Mouse (Mus musculus): Measurements from ENCODE around the gene Sfxn3. TPM values are rescaled to one million over a fixed set of nuclear protein-coding genes. Genes with fewer than 3 reads are reported as not detected.

The Sfxn3 gene
- total and polyA plus RNA-seq, 2 experiments from 2014 or later: 50.7 to 106 TPM

DNA sequence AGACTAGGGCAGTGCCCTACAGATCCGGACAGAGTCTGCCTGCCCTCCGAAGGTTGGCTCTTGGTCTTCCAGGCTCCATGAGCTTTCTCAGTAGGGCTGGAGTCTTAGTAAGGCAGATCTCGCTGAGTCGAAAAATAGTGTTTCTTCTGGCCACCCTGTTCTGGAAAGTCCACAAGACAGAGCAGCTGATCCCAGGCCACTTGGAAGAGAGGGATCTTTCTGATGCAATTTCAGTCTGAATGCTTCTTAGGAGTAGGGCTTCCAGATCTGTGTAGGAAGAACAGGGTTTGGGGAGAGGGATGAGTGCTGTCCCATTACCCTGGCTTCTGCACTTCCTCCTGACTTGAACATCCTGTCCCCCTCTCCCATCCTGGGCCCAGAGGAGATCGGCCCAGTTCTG, 1.7 kb upstream of the Sfxn3 start, which contains the start of gene Pdzd7:
Pdzd7 (minus strand) TSS at position 67 of the 400 bp plus-strand sequence.
- peaks cover 15% of the 10 kb centered on the region for H3K4me1 ChIP-seq (ENCODE audit: insufficient read depth)
- peak within 1 kb of the TSS; percentile 61 for H3K9ac ChIP-seq
- H3K36me3 ChIP-seq (ENCODE audit: insufficient read depth): peaks cover 3% of the 10 kb centered on the region
- TF ChIP-seq CTCF (IDR thresholded peaks at IDR 0.05; ENCODE audit: low read depth): no peak
- H3K9me3 ChIP-seq (ENCODE audit: low read length): no peaks in the 10 kb centered on the region
- ATAC-seq (no peak), DNase-seq (no peak)
- H3K4me2 ChIP-seq (ENCODE audit: low read depth): peak within 1 kb of the TSS; percentile 85
- no peaks in the 10 kb centered on the region for H3K27me3 ChIP-seq (ENCODE audit: insufficient read depth, low read length)
- H3K4me3 ChIP-seq (ENCODE audit: low read depth, low read length): peak within 1 kb of the TSS; percentile 67
- H3K27ac ChIP-seq (ENCODE audit: low read depth, low read length): peak within 1 kb of the TSS; percentile 96
- WGBS: 85% methylated on average over 5 of the region's 5 CpGs

DNA sequence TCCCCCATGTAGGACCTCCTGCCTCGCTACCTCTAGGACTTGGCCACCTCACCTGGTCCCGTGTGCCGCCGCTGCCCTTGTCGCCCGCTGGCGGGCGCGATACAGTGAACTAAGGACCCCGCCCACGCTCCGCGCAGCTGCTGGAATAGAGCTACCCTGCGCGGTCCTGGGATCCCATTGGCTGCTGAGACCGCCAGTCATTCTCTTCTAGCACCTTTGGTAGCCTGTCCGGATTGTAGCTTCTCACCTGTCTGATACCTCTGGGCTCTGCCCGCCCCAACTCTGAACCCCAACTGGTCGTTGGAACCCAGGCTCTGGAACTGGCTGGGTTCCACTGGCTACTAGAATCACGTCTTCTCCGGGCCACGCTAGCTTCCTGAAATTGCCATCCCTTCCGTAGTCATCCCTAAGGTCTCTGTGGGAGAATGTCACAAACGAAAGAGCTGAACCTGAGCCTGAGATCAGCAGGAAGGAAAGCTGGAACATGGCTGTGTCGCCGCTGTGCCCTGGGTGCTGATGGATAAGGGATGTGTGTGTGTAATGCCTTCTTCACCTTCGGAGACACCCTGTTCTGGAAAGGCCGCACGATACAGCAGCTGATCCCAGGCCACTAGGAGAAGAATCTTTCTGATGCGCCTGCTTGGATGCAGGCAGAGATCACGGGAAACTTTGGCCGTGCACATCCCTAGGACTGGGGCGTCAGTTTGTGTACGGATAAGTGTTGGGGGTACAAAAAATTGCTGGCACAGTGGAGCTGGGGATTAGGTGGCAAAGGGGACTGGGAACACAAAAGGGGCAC, 581 bp upstream of the Sfxn3 start:
- 0 out of 2 replicates have a peak, but pooled peaks have one; percentile 9 for TF ChIP-seq CTCF (IDR thresholded peaks at IDR 0.05; ENCODE audit: low read depth)
- Histone ChIP-seq H3K9ac (peak overlapping the region; percentile 61), H3K27me3 (ENCODE audit: insufficient read depth, low read length) (no peaks in the 10 kb centered on the region), H3K4me2 (ENCODE audit: low read depth) (peak overlapping the region; percentile 85), H3K4me3 (ENCODE audit: low read depth, low read length) (peak overlapping the region; percentile 67), H3K4me1 (ENCODE audit: insufficient read depth) (peaks cover 15% of the 10 kb centered on the region), H3K9me3 (ENCODE audit: low read length) (no peaks in the 10 kb centered on the region), H3K36me3 (ENCODE audit: insufficient read depth) (peaks cover 12% of the 10 kb centered on the region), H3K27ac (ENCODE audit: low read depth, low read length) (peak overlapping the region; percentile 96)
- 1% methylated on average over 34 of the region's 34 CpGs for WGBS
- ATAC-seq (peak; percentile 60), DNase-seq (peak; percentile 91)

DNA sequence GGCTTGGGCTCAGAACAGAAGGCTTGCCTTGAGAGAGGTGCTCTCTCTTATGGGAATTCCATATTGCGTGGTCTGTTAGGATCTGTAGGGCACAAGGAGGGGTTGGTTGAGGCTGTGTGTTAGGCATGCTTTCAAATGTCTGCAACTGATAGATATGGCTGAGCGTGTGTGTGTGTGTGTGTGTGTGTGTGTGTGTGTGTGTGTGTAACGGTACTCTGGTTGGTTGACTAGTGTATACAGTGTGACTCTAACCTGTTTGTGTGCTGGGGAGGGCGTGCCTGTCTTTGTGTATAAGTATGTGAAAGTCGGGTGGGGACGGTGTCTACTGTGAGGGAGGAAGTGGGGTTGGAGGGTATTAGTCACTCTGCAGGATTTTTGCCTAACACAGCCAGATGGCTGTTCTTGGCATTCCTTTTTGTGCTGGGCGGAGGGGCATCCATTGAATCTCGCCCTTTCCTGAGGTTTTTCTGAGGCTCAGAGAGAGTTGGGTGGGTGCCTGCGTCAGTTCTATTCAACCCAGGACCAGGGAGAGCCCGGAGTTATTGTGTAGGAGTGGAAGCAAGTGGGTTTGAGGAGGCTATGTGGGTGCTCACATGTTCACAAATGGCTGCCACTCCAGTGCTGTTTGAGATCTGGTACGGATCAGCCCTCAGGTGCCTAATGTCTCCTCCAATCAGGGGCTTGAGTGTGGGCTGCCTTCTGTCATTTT, 786 bp downstream of the Sfxn3 start:
- Histone ChIP-seq H3K4me1 (ENCODE audit: insufficient read depth) (peaks cover 15% of the 10 kb centered on the region), H3K4me2 (ENCODE audit: low read depth) (peak overlapping the region; percentile 85), H3K27ac (ENCODE audit: low read depth, low read length) (peak overlapping the region; percentile 96), H3K36me3 (ENCODE audit: insufficient read depth) (peaks cover 25% of the 10 kb centered on the region), H3K9me3 (ENCODE audit: low read length) (no peaks in the 10 kb centered on the region), H3K9ac (peak overlapping the region; percentile 61), H3K27me3 (ENCODE audit: insufficient read depth, low read length) (no peaks in the 10 kb centered on the region), H3K4me3 (ENCODE audit: low read depth, low read length) (peak overlapping the region; percentile 67)
- peak; percentile 82 for DNase-seq
- no peak for TF ChIP-seq CTCF (IDR thresholded peaks at IDR 0.05; ENCODE audit: low read depth)
- 5% methylated on average over 11 of the region's 11 CpGs for WGBS
- peak; percentile 65 for ATAC-seq

- H3K27ac ChIP-seq (ENCODE audit: low read depth, low read length): peak overlapping the region; percentile 96
- no peak for ATAC-seq
- H3K9me3 ChIP-seq (ENCODE audit: low read length): no peaks in the 10 kb centered on the region
- DNase-seq: no peak
- TF ChIP-seq CTCF (IDR thresholded peaks at IDR 0.05; ENCODE audit: low read depth): no peak
- H3K4me2 ChIP-seq (ENCODE audit: low read depth): peak overlapping the region; percentile 85
- peaks cover 15% of the 10 kb centered on the region for H3K4me1 ChIP-seq (ENCODE audit: insufficient read depth)
- 76% methylated on average over 12 of the region's 12 CpGs for WGBS
- H3K4me3 ChIP-seq (ENCODE audit: low read depth, low read length): peak overlapping the region; percentile 67
- H3K36me3 ChIP-seq (ENCODE audit: insufficient read depth): peaks cover 32% of the 10 kb centered on the region
- H3K9ac ChIP-seq: peak overlapping the region; percentile 61
- H3K27me3 ChIP-seq (ENCODE audit: insufficient read depth, low read length): no peaks in the 10 kb centered on the region
These were observed 1.5 kb downstream of the Sfxn3 start for GRCm38 (mm10) chr19:45048644-45049365.

DNA sequence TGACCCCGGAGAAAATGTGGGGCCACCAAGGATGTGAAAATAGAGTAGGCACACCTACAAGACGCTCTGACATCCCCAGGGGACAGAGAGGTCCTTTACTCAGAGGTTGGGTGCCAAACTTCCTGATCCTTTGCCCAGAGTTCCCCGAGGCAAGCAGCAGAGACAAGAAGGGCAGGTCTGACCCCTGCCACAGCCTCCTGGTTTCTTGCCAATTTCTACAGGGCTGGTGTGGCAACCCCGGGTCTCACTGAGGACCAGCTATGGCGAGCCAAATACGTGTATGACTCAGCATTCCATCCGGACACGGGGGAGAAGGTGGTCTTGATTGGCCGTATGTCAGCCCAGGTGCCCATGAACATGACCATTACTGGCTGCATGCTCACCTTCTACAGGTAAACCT, 2.2 kb downstream of the Sfxn3 start:
- no peak for ATAC-seq
- no peak overlapping the region; the same call in 1 of the 2 replicates for H3K9ac ChIP-seq

GRCm38 (mm10) chr19:45053451-45053850, 6.1 kb downstream of the Sfxn3 start:
- H3K36me3 ChIP-seq (ENCODE audit: insufficient read depth): peaks cover 49% of the 10 kb centered on the region
- no peaks in the 10 kb centered on the region for H3K9me3 ChIP-seq (ENCODE audit: low read length)
- H3K4me1 ChIP-seq (ENCODE audit: insufficient read depth): peaks cover 16% of the 10 kb centered on the region
- ATAC-seq (no peak), DNase-seq (no peak)
- H3K4me3 ChIP-seq (ENCODE audit: low read depth, low read length): no peak overlapping the region
- no peak for TF ChIP-seq CTCF (IDR thresholded peaks at IDR 0.05; ENCODE audit: low read depth)
- no peak overlapping the region for H3K9ac ChIP-seq
- no peaks in the 10 kb centered on the region for H3K27me3 ChIP-seq (ENCODE audit: insufficient read depth, low read length)
- no peak overlapping the region for H3K4me2 ChIP-seq (ENCODE audit: low read depth)
- WGBS: 91% methylated on average over 8 of the region's 8 CpGs
- no peak overlapping the region for H3K27ac ChIP-seq (ENCODE audit: low read depth, low read length)

More for the DNA sequence above, 2.2 kb downstream of the Sfxn3 start:
- Histone ChIP-seq H3K36me3 (ENCODE audit: insufficient read depth) (peaks cover 40% of the 10 kb centered on the region), H3K9me3 (ENCODE audit: low read length) (no peaks in the 10 kb centered on the region), H3K4me2 (ENCODE audit: low read depth) (peak overlapping the region; percentile 85), H3K4me1 (ENCODE audit: insufficient read depth) (peaks cover 15% of the 10 kb centered on the region), H3K27me3 (ENCODE audit: insufficient read depth, low read length) (no peaks in the 10 kb centered on the region), H3K4me3 (ENCODE audit: low read depth, low read length) (no peak overlapping the region; the same call in 1 of the 2 replicates), H3K27ac (ENCODE audit: low read depth, low read length) (no peak overlapping the region)
- 74% methylated on average over 9 of the region's 9 CpGs for WGBS
- TF ChIP-seq CTCF (IDR thresholded peaks at IDR 0.05; ENCODE audit: low read depth): no peak
- no peak for DNase-seq

All from forebrain, postnatal 0 days (tissue).